Mouse (Mus musculus) intestine, postnatal 0 days (tissue): ENCODE measurements around the gene Palm. TPM values are rescaled to one million over a fixed set of nuclear protein-coding genes. Genes with fewer than 3 reads are reported as not detected.

Experiments used
- ATAC-seq: fragments of 200-750 bp; cut with Nextera tagmentation; 2 replicates; pipeline ENCODE4 v1.8.0; 2017; ENCODE audit warnings: mild to moderate bottlenecking, moderate TSS enrichment, moderate library complexity
- H3K27ac ChIP-seq: fragments of 300-500 bp; sonication (generic); 2 replicates; pipeline ENCODE4 v1.5.1; 2014; ENCODE audit warnings: mild to moderate bottlenecking, low read depth, low read length, moderate library complexity
- H3K27me3 ChIP-seq: fragments of 300-500 bp; sonication (generic); replicated peaks from 2 replicates; pipeline ENCODE4 v1.6.1; 2014; ENCODE audit warnings: low read length, mixed read lengths; ENCODE audit not compliant: control insufficient read depth, insufficient read depth
- H3K36me3 ChIP-seq: fragments of 300-500 bp; sonication (generic); 2 replicates; pipeline ENCODE4 v1.6.1; 2014; ENCODE audit warnings: mild to moderate bottlenecking, moderate library complexity; ENCODE audit not compliant: control insufficient read depth, insufficient read depth
- H3K4me1 ChIP-seq: fragments of 300-500 bp; sonication (generic); replicated peaks from 2 replicates; pipeline ENCODE4 v1.6.1; 2014; ENCODE audit warnings: antibody characterized with exemption, low read length, mixed read lengths; ENCODE audit not compliant: control insufficient read depth, insufficient read depth
- H3K4me2 ChIP-seq: fragments of 300-500 bp; sonication (generic); replicated peaks from 2 replicates; pipeline ENCODE4 v1.6.1; 2014; ENCODE audit warnings: low read depth, mild to moderate bottlenecking, moderate library complexity
- H3K4me3 ChIP-seq: fragments of 300-500 bp; sonication (generic); 2 replicates; pipeline ENCODE4 v1.5.1; 2014; ENCODE audit warnings: low read depth, low read length
- H3K9ac ChIP-seq: fragments of 300-500 bp; sonication (generic); 2 replicates; pipeline ENCODE4 v1.6.1; 2014; ENCODE audit warnings: mild to moderate bottlenecking, low read depth, low read length
- H3K9me3 ChIP-seq: fragments of 300-500 bp; sonication (generic); 2 replicates; pipeline ENCODE4 v1.6.1; 2016; ENCODE audit warnings: mixed run types; ENCODE audit not compliant: control insufficient read depth
- CTCF ChIP-seq: sonication (generic); IDR thresholded peaks from 2 replicates; pipeline ENCODE4 v1.5.1; 2016; ENCODE audit warnings: low read depth, mild to moderate bottlenecking, control low read depth, antibody characterized with exemption, moderate library complexity
- WGBS: fragments of 180-500 bp; shearing (Covaris S2); extraction: QIAGEN DNeasy Blood & Tissue Kit; methylation state at CpG from one replicate; pipeline ENCODE4 v1.1.7; 2014; 5-methylcytosine and 5-hydroxymethylcytosine counted together
- polyA plus RNA-seq: library from polyadenylated mRNA; unstranded; fragments of >200 nt; fragmentation: Nextera tagmentation; extraction: Ambion mirVana; gene quantifications from 2 replicates; pipeline ENCODE4 v1.2.1, GENCODE M21; 2015

Gene Palm
- polyA plus RNA-seq, 1 experiment from 2014 or later, result 19.9 TPM

GRCm38 (mm10) chr10:79762875-79763274 is 30.5 kb upstream of the Palm start:
- Histone ChIP-seq H3K9me3 (no peaks in the 10 kb centered on the region), H3K27ac (no peak overlapping the region), H3K4me3 (no peak overlapping the region), H3K27me3 (no peaks in the 10 kb centered on the region), H3K4me1 (peaks cover 4% of the 10 kb centered on the region; the same call in 1 of the 2 replicates), H3K4me2 (no peak overlapping the region), H3K36me3 (peaks cover 46% of the 10 kb centered on the region), H3K9ac (no peak overlapping the region)
- 86% methylated on average over 3 of the region's 3 CpGs for whole genome bisulfite sequencing
- ATAC-seq, result no peak
- TF ChIP-seq CTCF, result no peak

GRCm38 (mm10) chr10:79764234-79764633 is 29.1 kb upstream of the Palm start:
- Histone ChIP-seq H3K36me3 (peaks cover 32% of the 10 kb centered on the region), H3K4me2 (0 out of 2 replicates have a peak overlapping the region, but pooled peaks have one; percentile 13), H3K4me3 (no peak overlapping the region), H3K27me3 (no peaks in the 10 kb centered on the region), H3K4me1 (peaks cover 4% of the 10 kb centered on the region; the same call in 1 of the 2 replicates), H3K27ac (no peak overlapping the region), H3K9ac (no peak overlapping the region), H3K9me3 (no peaks in the 10 kb centered on the region)
- 54% methylated on average over 7 of the region's 7 CpGs for WGBS
- TF ChIP-seq CTCF, result no peak
- ATAC-seq, result no peak

- Histone ChIP-seq H3K9ac (no peak overlapping the region), H3K4me2 (peak overlapping the region; percentile 83), H3K4me3 (0 out of 2 replicates have a peak overlapping the region, but pooled peaks have one; percentile 91), H3K36me3 (peaks cover 25% of the 10 kb centered on the region), H3K9me3 (no peaks in the 10 kb centered on the region), H3K27ac (no peak overlapping the region), H3K27me3 (no peaks in the 10 kb centered on the region), H3K4me1 (peaks cover 4% of the 10 kb centered on the region; the same call in 1 of the 2 replicates)
- 49% methylated on average over 2 of the region's 2 CpGs for WGBS
- ATAC-seq, result no peak
- TF ChIP-seq CTCF, result no peak
These were observed 28.1 kb upstream of the Palm start for GRCm38 (mm10) chr10:79765228-79765745.

DNA sequence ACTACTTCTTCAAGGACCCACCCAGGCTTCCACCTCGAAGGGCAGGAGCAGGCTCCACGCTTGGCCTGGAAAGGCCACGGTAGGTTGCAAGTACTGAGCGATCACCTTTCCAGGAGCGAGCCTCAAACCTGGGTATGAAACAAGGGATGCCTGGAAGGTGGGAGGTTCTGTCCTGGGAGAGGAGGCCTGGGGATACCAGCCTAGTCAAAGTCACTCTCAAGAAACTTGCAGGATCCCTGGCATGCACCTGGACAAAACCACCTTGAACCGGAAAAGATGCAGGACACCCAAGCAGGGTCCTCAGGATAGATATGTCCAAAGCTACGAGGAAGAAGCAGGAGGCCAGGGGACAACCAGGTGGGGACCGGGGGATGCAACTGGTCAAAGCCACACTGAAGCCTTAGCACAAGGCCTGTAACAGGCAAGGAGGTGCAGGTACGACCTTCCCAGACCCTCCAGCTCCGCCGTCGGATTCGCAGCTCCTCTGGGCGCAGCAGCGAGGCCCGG is 27.3 kb upstream of the Palm start:
- Histone ChIP-seq H3K27ac (peak overlapping the region; percentile 90; the same call in 1 of the 2 replicates), H3K27me3 (no peaks in the 10 kb centered on the region), H3K4me3 (peak overlapping the region; percentile 91), H3K4me2 (peak overlapping the region; percentile 83), H3K9ac (peak overlapping the region; percentile 94), H3K4me1 (peaks cover 4% of the 10 kb centered on the region; the same call in 1 of the 2 replicates), H3K9me3 (no peaks in the 10 kb centered on the region), H3K36me3 (peaks cover 17% of the 10 kb centered on the region)
- TF ChIP-seq CTCF, result no peak
- ATAC-seq, result no peak
- 3% methylated on average over 16 of the region's 16 CpGs for WGBS

DNA sequence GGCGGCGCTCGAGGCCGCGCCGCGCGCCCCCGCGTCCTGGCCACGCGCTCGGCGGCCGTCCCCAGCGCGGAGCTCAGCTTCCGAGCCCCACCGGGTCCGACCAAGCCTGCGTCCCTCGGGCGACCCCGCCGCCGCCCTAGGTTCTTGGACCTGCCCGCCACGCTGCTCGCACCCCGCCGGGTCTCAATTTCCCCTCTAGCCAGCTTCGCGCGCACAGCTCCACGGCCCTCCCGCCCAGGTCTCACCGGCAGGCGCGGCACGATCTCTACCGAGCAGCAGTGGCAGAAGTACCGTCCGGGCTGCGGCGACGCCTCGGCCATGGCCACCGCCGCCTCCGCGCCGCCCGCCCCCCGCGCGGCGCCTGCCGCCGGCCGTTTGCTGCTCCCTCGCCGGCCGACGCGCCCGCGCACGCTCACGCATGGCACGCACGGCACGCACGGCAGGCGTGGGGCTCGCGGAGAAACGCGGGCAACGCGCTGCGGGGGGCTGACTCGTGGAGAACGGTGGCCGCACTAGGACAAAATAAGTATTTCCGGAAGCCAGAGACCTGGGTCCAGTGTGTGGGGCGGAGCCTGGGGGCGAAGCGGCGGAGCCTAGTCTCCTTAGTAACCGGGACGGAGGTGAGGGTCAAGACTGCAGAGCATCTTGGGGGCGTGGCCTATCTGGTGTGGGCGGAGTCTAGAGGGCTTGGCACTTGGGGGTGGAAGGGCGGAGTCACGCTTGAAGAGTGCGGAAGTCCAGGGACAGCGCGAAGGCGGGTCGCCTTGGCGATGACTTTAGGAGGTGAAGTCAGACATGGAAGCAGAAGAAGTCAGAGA is 26.7 kb upstream of the Palm start, which contains the start of gene Rnf126:
Rnf126 (minus strand) TSS at position 445 of the 818 bp plus-strand sequence.
- H3K27ac ChIP-seq, result peak within 1 kb of the TSS; percentile 90
- no peak for TF ChIP-seq CTCF
- H3K9me3 ChIP-seq, result no peaks in the 10 kb centered on the region
- H3K36me3 ChIP-seq, result peaks cover 11% of the 10 kb centered on the region; the same call in 1 of the 2 replicates
- peaks cover 4% of the 10 kb centered on the region; the same call in 1 of the 2 replicates for H3K4me1 ChIP-seq
- WGBS, result under 1% methylated on average over 92 of the region's 101 CpGs
- H3K27me3 ChIP-seq, result no peaks in the 10 kb centered on the region
- ATAC-seq, result peak; percentile 94
- peak within 1 kb of the TSS; percentile 94 for H3K9ac ChIP-seq
- H3K4me3 ChIP-seq, result peak within 1 kb of the TSS; percentile 91
- peak within 1 kb of the TSS; percentile 83 for H3K4me2 ChIP-seq
